Mouse (Mus musculus): ENCODE data around the gene Tarbp2. TPM values are rescaled to one million over a fixed set of nuclear protein-coding genes. Genes with fewer than 3 reads are reported as not detected.

Tarbp2 gene
- polyA plus RNA-seq, 1 experiment, result 71.1 TPM

GRCm38 (mm10) chr15:102500479-102500878 lies 17.5 kb upstream of the Tarbp2 start:
- H3K36me3 ChIP-seq (ENCODE audit: control insufficient read depth, insufficient read depth, low read length), result peaks cover 51% of the 10 kb centered on the region

DNA sequence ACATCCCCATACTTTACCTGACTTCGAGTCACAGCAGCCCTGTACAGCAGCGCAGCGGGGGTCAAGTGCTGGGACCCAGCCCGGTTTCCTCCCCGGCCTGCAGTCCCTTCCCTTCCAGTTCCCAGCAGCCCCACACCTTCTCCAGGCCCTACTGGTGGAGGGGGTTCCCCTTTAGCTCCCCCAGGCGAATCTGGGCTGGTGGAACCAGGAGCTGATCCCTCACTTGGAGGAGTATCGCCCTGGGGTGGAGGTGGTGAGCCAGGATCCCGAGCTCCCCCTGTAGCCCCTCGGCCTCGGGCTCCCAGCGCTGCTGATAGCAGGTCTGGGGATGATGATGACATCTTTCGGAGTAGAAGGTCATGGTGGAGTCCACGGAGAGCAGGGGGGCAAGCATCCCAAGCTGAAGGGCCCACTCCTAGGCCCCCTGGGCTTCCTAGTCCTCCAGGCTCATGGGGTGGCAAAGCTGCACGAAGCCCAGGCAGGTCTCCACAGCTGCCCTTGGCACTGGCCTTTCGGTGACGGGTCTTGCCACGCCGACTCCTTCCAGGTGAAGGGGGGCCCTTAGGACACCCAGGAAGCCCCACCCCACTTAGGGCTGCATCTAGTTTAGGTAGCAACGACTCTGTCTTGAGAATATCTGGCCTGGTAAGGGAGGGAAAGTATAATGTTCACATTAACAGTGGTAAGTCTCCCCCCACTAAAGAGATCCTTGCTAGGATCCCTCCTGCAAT lies 16.7 kb upstream of the Tarbp2 start:
- 76% methylated on average over 19 of the region's 19 CpGs for WGBS
- no peaks in the 10 kb centered on the region for H3K27me3 ChIP-seq (ENCODE audit: control insufficient read depth, insufficient read depth, low read length)
- H3K27ac ChIP-seq (ENCODE audit: insufficient read depth, low read depth, low read length), result no peak overlapping the region
- H3K4me1 ChIP-seq (ENCODE audit: control insufficient read depth, insufficient read depth, insufficient read length, low read length), result peaks cover 15% of the 10 kb centered on the region
- H3K4me3 ChIP-seq (ENCODE audit: low read depth, low read length), result no peak overlapping the region
- TF ChIP-seq CTCF (IDR thresholded peaks at IDR 0.05; ENCODE audit: extremely low read depth, insufficient read length, insufficient replicate concordance, low read depth, low read length) (no peak), POLR2A (IDR thresholded peaks at IDR 0.05; ENCODE audit: low read depth, low read length) (no peak)
- peaks cover 47% of the 10 kb centered on the region for H3K36me3 ChIP-seq (ENCODE audit: control insufficient read depth, insufficient read depth, low read length)

More at GRCm38 (mm10) chr15:102500479-102500878, 17.5 kb upstream of the Tarbp2 start:
- Histone ChIP-seq H3K4me3 (ENCODE audit: low read depth, low read length) (no peak overlapping the region), H3K27me3 (ENCODE audit: control insufficient read depth, insufficient read depth, low read length) (no peaks in the 10 kb centered on the region), H3K4me1 (ENCODE audit: control insufficient read depth, insufficient read depth, insufficient read length, low read length) (peaks cover 15% of the 10 kb centered on the region), H3K27ac (ENCODE audit: insufficient read depth, low read depth, low read length) (no peak overlapping the region)
- TF ChIP-seq POLR2A (IDR thresholded peaks at IDR 0.05; ENCODE audit: low read depth, low read length) (no peak), CTCF (IDR thresholded peaks at IDR 0.05; ENCODE audit: extremely low read depth, insufficient read length, insufficient replicate concordance, low read depth, low read length) (no peak)
- 83% methylated on average over 5 of the region's 5 CpGs for whole genome bisulfite sequencing

GRCm38 (mm10) chr15:102502254-102502840 lies 15.6 kb upstream of the Tarbp2 start:
- Histone ChIP-seq H3K27ac (ENCODE audit: insufficient read depth, low read depth, low read length) (peak overlapping the region; percentile 42), H3K4me1 (ENCODE audit: control insufficient read depth, insufficient read depth, insufficient read length, low read length) (peaks cover 15% of the 10 kb centered on the region), H3K27me3 (ENCODE audit: control insufficient read depth, insufficient read depth, low read length) (no peaks in the 10 kb centered on the region), H3K4me3 (ENCODE audit: low read depth, low read length) (no peak overlapping the region), H3K36me3 (ENCODE audit: control insufficient read depth, insufficient read depth, low read length) (peaks cover 41% of the 10 kb centered on the region)
- no peak for TF ChIP-seq POLR2A (IDR thresholded peaks at IDR 0.05; ENCODE audit: low read depth, low read length)
- no peak for TF ChIP-seq CTCF (IDR thresholded peaks at IDR 0.05; ENCODE audit: extremely low read depth, insufficient read length, insufficient replicate concordance, low read depth, low read length)
- 26% methylated on average over 9 of the region's 9 CpGs for WGBS

DNA sequence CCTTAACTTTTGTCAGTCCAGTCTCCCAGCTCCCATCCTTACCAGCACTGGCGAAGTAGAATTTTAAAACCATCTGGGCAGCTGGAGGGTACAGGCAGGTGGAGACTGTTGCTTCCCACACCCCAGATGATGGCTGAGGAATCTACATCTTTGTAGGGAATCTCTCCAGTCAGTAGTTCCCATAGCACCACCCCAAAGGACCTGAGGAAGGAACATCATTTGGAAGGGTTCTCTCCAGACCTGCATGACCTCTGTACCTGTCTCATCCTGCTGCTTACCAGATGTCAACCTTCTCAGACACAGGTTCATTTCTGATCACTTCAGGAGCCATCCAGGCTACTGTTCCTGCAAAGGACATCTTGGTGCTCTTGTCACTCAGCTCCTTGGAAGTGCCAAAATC lies 14.5 kb upstream of the Tarbp2 start, which contains the start of gene Gm10337:
Gene Gm10337, plus strand, starts transcription at position 276 of the 400 bp plus-strand sequence.
- TF ChIP-seq CTCF (IDR thresholded peaks at IDR 0.05; ENCODE audit: extremely low read depth, insufficient read length, insufficient replicate concordance, low read depth, low read length) (no peak), POLR2A (IDR thresholded peaks at IDR 0.05; ENCODE audit: low read depth, low read length) (no peak)
- Histone ChIP-seq H3K27me3 (ENCODE audit: control insufficient read depth, insufficient read depth, low read length) (no peaks in the 10 kb centered on the region), H3K4me1 (ENCODE audit: control insufficient read depth, insufficient read depth, insufficient read length, low read length) (peaks cover 15% of the 10 kb centered on the region), H3K4me3 (ENCODE audit: low read depth, low read length) (no peak within 1 kb of the TSS), H3K36me3 (ENCODE audit: control insufficient read depth, insufficient read depth, low read length) (peaks cover 34% of the 10 kb centered on the region), H3K27ac (ENCODE audit: insufficient read depth, low read depth, low read length) (no peak within 1 kb of the TSS)
- 88% methylated on average over 1 of the region's 1 CpGs for WGBS

DNA sequence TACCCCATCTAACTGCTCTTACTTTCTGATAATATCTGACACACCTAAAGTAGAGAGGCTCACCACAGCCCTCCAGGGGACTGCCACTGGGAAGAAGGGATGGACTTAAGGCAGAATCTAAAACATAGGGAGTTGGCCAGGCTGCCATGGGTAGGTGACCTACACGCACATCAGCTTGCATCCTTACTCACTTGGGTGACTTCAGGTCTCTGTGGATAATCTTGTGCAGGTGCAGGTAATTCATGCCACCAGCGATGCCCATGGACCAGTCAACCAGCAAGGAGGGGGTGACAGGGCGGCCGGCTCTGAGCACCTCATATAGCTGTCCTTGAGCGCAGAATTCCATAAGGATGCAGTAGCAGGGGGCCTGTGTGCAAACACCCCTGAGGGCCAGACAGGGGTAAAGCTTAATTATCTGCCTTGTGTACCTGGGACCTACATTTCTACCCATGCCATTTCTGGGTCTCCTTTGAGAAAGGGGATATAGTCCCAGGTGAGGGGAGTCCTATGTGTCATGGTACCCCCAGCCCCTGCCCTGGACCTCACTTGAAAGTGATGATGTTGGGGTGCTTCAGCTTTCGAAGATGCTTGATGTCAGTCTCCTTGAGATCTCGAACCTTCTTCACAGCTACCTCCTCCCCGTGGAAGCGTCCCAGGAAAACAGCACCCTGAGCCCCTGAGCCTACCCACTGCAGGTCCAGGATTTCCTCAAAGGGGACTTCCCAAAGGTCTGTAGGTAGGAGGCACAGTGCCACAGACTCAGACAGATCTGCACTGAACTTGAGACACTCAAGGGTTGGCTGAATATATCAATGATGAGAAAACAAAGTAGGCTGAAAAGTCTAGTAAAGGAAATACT lies 13.8 kb upstream of the Tarbp2 start:
- 88% methylated on average over 9 of the region's 9 CpGs for WGBS
- H3K4me1 ChIP-seq (ENCODE audit: control insufficient read depth, insufficient read depth, insufficient read length, low read length), result peaks cover 15% of the 10 kb centered on the region
- H3K27me3 ChIP-seq (ENCODE audit: control insufficient read depth, insufficient read depth, low read length), result no peaks in the 10 kb centered on the region
- H3K36me3 ChIP-seq (ENCODE audit: control insufficient read depth, insufficient read depth, low read length), result peaks cover 32% of the 10 kb centered on the region
- no peak overlapping the region for H3K4me3 ChIP-seq (ENCODE audit: low read depth, low read length)
- no peak overlapping the region for H3K27ac ChIP-seq (ENCODE audit: insufficient read depth, low read depth, low read length)
- no peak for TF ChIP-seq POLR2A (IDR thresholded peaks at IDR 0.05; ENCODE audit: low read depth, low read length)
- no peak for TF ChIP-seq CTCF (IDR thresholded peaks at IDR 0.05; ENCODE audit: extremely low read depth, insufficient read length, insufficient replicate concordance, low read depth, low read length)

DNA sequence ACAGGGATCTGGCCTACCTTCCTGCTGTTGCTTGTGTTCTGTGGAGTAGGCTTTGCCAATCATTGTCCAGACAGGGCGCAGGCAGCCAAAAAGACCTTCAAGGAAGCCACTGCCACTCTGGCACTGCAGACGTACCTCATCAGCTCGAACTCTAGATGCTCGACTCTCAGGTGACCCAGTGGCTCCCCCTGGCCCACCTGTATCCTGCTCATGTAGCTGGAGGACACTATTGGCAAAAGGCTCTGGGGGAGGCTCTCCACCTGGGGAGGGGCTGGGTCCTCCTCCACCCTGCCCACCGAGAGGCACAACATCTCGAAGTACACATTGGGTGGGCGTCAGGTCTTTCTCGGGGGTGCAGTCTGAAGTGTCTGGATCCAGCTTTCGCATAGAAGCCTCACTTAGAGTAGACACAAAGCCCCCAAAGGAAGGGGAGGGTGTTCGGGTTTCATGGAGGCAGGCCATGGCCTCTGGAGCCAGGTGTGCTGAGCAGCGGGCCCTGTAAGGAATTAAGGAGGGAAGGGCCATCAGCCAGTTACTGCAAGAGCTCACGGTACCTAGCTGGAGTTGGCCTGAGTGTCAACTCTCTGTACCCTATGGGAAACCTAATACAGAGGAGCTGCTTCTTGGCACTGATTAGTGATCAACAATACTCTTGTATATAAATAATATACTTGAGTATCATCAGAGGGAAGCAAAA lies 12.8 kb upstream of the Tarbp2 start:
- Histone ChIP-seq H3K27me3 (ENCODE audit: control insufficient read depth, insufficient read depth, low read length) (no peaks in the 10 kb centered on the region), H3K4me3 (ENCODE audit: low read depth, low read length) (no peak overlapping the region), H3K4me1 (ENCODE audit: control insufficient read depth, insufficient read depth, insufficient read length, low read length) (peaks cover 17% of the 10 kb centered on the region), H3K27ac (ENCODE audit: insufficient read depth, low read depth, low read length) (no peak overlapping the region), H3K36me3 (ENCODE audit: control insufficient read depth, insufficient read depth, low read length) (peaks cover 24% of the 10 kb centered on the region)
- 66% methylated on average over 12 of the region's 12 CpGs for WGBS
- TF ChIP-seq CTCF (IDR thresholded peaks at IDR 0.05; ENCODE audit: extremely low read depth, insufficient read length, insufficient replicate concordance, low read depth, low read length) (no peak), POLR2A (IDR thresholded peaks at IDR 0.05; ENCODE audit: low read depth, low read length) (no peak)

Data from small intestine, adult 2 months (tissue).